In genomic region chr6:124485414-124486144, GRCm38 (mm10) we compare ENCODE assay signal across 8 mouse cellular contexts. TPM values are rescaled to one million over a fixed set of nuclear protein-coding genes. Genes with fewer than 3 reads are reported as not detected.
DNase-seq lines count a peak whose midpoint lies in the region; ATAC-seq and TF ChIP-seq lines count a peak whose summit lies in the region.

No protein-coding gene starts in this region.

- peaks cover 10% of the 10 kb centered on the region; the same call in 1 of the 2 replicates for H3K4me1 ChIP-seq in embryonic facial prominence, embryonic 13.5 days
- H3K4me1 ChIP-seq in limb, embryonic 10.5 days, result no peaks in the 10 kb centered on the region
- H3K4me1 ChIP-seq in small intestine, adult 2 months (ENCODE audit: control insufficient read depth, insufficient read depth, insufficient read length, low read length), result peaks cover 22% of the 10 kb centered on the region

- no peak for DNase-seq in left cerebral cortex, adult 2 months (ENCODE audit: extremely low spot score in 1 of 2, low spot score in 2 of 2)
- DNase-seq in left cerebral cortex, adult 9 months (ENCODE audit: low spot score in 2 of 2), result no peak
- DNase-seq in limb, embryonic 10.5 days (ENCODE audit: low spot score), result no peak
- no peak for DNase-seq in frontal cortex, postnatal 14 days (ENCODE audit: low spot score in 2 of 2)
- no peak for DNase-seq in left cerebral cortex, adult 11 months (ENCODE audit: low spot score)
- DNase-seq in B cell, adult 2 months, result no peak

- TF ChIP-seq CTCF in left cerebral cortex, adult 2 months (IDR thresholded peaks at IDR 0.05), result no peak
- TF ChIP-seq CTCF in small intestine, adult 2 months (IDR thresholded peaks at IDR 0.05; ENCODE audit: extremely low read depth, insufficient read length, insufficient replicate concordance, low read depth, low read length), result no peak

- H3K27ac ChIP-seq in left cerebral cortex, adult 2 months, result no peak overlapping the region
- H3K27ac ChIP-seq in embryonic facial prominence, embryonic 13.5 days, result no peak overlapping the region
- no peak overlapping the region for H3K27ac ChIP-seq in limb, embryonic 10.5 days
- peak overlapping the region; percentile 16; the same call in 1 of the 2 replicates for H3K27ac ChIP-seq in small intestine, adult 2 months (ENCODE audit: insufficient read depth, low read depth, low read length)

- no peaks in the 10 kb centered on the region for H3K9me3 ChIP-seq in embryonic facial prominence, embryonic 13.5 days
- H3K9me3 ChIP-seq in limb, embryonic 10.5 days (replicated peaks), result no peaks in the 10 kb centered on the region

- no peak for TF ChIP-seq POLR2A in small intestine, adult 2 months (IDR thresholded peaks at IDR 0.05; ENCODE audit: low read depth, low read length)

- H3K36me3 ChIP-seq in embryonic facial prominence, embryonic 13.5 days, result no peaks in the 10 kb centered on the region
- no peaks in the 10 kb centered on the region for H3K36me3 ChIP-seq in limb, embryonic 10.5 days
- H3K36me3 ChIP-seq in small intestine, adult 2 months (ENCODE audit: control insufficient read depth, insufficient read depth, low read length), result no peaks in the 10 kb centered on the region

- no peak for ATAC-seq in embryonic facial prominence, embryonic 13.5 days (ENCODE audit: insufficient number of reproducible peaks, insufficient read depth, low FRiP score, low TSS enrichment, low read depth)

- 34% methylated on average over 21 of the region's 21 CpGs for WGBS in embryonic facial prominence, embryonic 13.5 days
- WGBS in limb, embryonic 10.5 days, result 40% methylated on average over 21 of the region's 21 CpGs
- 79% methylated on average over 21 of the region's 21 CpGs for WGBS in small intestine, adult 2 months

- H3K27me3 ChIP-seq in embryonic facial prominence, embryonic 13.5 days, result no peaks in the 10 kb centered on the region
- H3K27me3 ChIP-seq in limb, embryonic 10.5 days (ENCODE audit: low read depth, poor library complexity, severe bottlenecking), result no peaks in the 10 kb centered on the region
- no peaks in the 10 kb centered on the region for H3K27me3 ChIP-seq in small intestine, adult 2 months (ENCODE audit: control insufficient read depth, insufficient read depth, low read length)

- intact Hi-C loops in left cerebral cortex, adult 2 months (cut with DNase I), result no loop called here

- peak overlapping the region; percentile 34 for H3K4me3 ChIP-seq in left cerebral cortex, adult 2 months
- peak overlapping the region; percentile 19 for H3K4me3 ChIP-seq in embryonic facial prominence, embryonic 13.5 days
- peak overlapping the region; percentile 19; the same call in 1 of the 2 replicates for H3K4me3 ChIP-seq in limb, embryonic 10.5 days
- H3K4me3 ChIP-seq in small intestine, adult 2 months (ENCODE audit: low read depth, low read length), result no peak overlapping the region

- H3K4me2 ChIP-seq in embryonic facial prominence, embryonic 13.5 days, result peak overlapping the region; percentile 49

- H3K9ac ChIP-seq in embryonic facial prominence, embryonic 13.5 days, result no peak overlapping the region

RNA-seq across cellular contexts. Expression of gene C1rl, which starts 7.3 kb away (rescaled TPM):
- under 1 TPM; 0.25 to 0.37 TPM for total RNA-seq in left cerebral cortex, adult 2 months (2021)
- polyA plus RNA-seq in embryonic facial prominence, embryonic 13.5 days (2015; fragmentation: Nextera tagmentation; extraction: Ambion mirVana), result 0.72 and 0.94 TPM in 2 replicates
- polyA plus RNA-seq in limb, embryonic 10.5 days (2016; fragmentation: Nextera tagmentation; extraction: Ambion mirVana), result 0.69 and 0.84 TPM in 2 replicates
- 0.61 and 1.2 TPM in 2 replicates for polyA plus RNA-seq in small intestine, adult 2 months (2012; rRNA removed)

RNA-seq across cellular contexts. Expression of gene Clstn3, which starts 21.0 kb away (rescaled TPM):
- 100 to 1,000 TPM; 393 to 399 TPM for total RNA-seq in left cerebral cortex, adult 2 months (2021)
- 11.6 and 11.7 TPM in 2 replicates for polyA plus RNA-seq in embryonic facial prominence, embryonic 13.5 days (2015; fragmentation: Nextera tagmentation; extraction: Ambion mirVana)
- 2.1 and 5.4 TPM in 2 replicates for polyA plus RNA-seq in limb, embryonic 10.5 days (2016; fragmentation: Nextera tagmentation; extraction: Ambion mirVana)
- polyA plus RNA-seq in small intestine, adult 2 months (2012; rRNA removed), result 0.44 and 1.1 TPM in 2 replicates

RNA-seq across cellular contexts. Expression of gene C1ra, which starts 26.6 kb away (rescaled TPM):
- total RNA-seq in left cerebral cortex, adult 2 months (2021), result 1 to 10 TPM; 1.5 to 1.8 TPM
- 2.7 and 2.8 TPM in 2 replicates for polyA plus RNA-seq in embryonic facial prominence, embryonic 13.5 days (2015; fragmentation: Nextera tagmentation; extraction: Ambion mirVana)
- polyA plus RNA-seq in limb, embryonic 10.5 days (2016; fragmentation: Nextera tagmentation; extraction: Ambion mirVana), result 0.06 and 0.26 TPM in 2 replicates
- polyA plus RNA-seq in small intestine, adult 2 months (2012; rRNA removed), result 9.1 and 9.2 TPM in 2 replicates

RNA-seq across cellular contexts. Expression of gene C1s1, which starts 56.6 kb away (rescaled TPM):
- 1 to 10 TPM; 1.2 to 1.5 TPM for total RNA-seq in left cerebral cortex, adult 2 months (2021)
- 1.7 and 3.6 TPM in 2 replicates for polyA plus RNA-seq in embryonic facial prominence, embryonic 13.5 days (2015; fragmentation: Nextera tagmentation; extraction: Ambion mirVana)
- 0.13 and 0.73 TPM in 2 replicates for polyA plus RNA-seq in limb, embryonic 10.5 days (2016; fragmentation: Nextera tagmentation; extraction: Ambion mirVana)
- polyA plus RNA-seq in small intestine, adult 2 months (2012; rRNA removed), result 9.3 and 11.1 TPM in 2 replicates
